Mouse (Mus musculus) liver, embryonic 12.5 days (tissue): ENCODE measurements around the gene Ldb3. TPM values are rescaled to one million over a fixed set of nuclear protein-coding genes. Genes with fewer than 3 reads are reported as not detected.
A peak's percentile ranks its signal among the peaks of the same experiment; 100 is the strongest.

Experiments used
- ATAC-seq: fragments of 200-750 bp; cut with Nextera tagmentation; 2 replicates; pipeline ENCODE4 v1.8.0; 2017; ENCODE audit warnings: moderate number of reproducible peaks, mild to moderate bottlenecking, moderate library complexity
- H3K27ac ChIP-seq: fragments of 300-500 bp; sonication (generic); 2 replicates; pipeline ENCODE4 v1.5.1; 2016; ENCODE audit warnings: mild to moderate bottlenecking
- H3K27me3 ChIP-seq: fragments of 300-500 bp; sonication (generic); replicated peaks from 2 replicates; pipeline ENCODE4 v1.6.1; 2016; ENCODE audit warnings: mild to moderate bottlenecking, moderate library complexity
- H3K36me3 ChIP-seq: fragments of 300-500 bp; sonication (generic); 2 replicates; pipeline ENCODE4 v1.6.1; 2016; ENCODE audit warnings: mild to moderate bottlenecking, moderate library complexity
- H3K4me1 ChIP-seq: fragments of 300-500 bp; sonication (generic); 2 replicates; pipeline ENCODE4 v1.6.1; 2016
- H3K4me2 ChIP-seq: fragments of 300-500 bp; sonication (generic); 2 replicates; pipeline ENCODE4 v1.6.1; 2016; ENCODE audit warnings: mild to moderate bottlenecking, moderate library complexity
- H3K4me3 ChIP-seq: fragments of 300-500 bp; sonication (generic); 2 replicates; pipeline ENCODE4 v1.5.1; 2016; ENCODE audit warnings: mild to moderate bottlenecking, moderate library complexity
- H3K9ac ChIP-seq: fragments of 300-500 bp; sonication (generic); 2 replicates; pipeline ENCODE4 v1.6.1; 2016; ENCODE audit warnings: mild to moderate bottlenecking, moderate library complexity
- H3K9me3 ChIP-seq: fragments of 300-500 bp; sonication (generic); replicated peaks from 2 replicates; pipeline ENCODE4 v1.6.1; 2016; ENCODE audit warnings: mild to moderate bottlenecking, moderate library complexity
- WGBS: fragments of 180-500 bp; shearing (Covaris S2); methylation state at CpG from one replicate; pipeline ENCODE4 v1.1.7; 2016; ENCODE audit not compliant: insufficient replicate concordance; 5-methylcytosine and 5-hydroxymethylcytosine counted together
- polyA plus RNA-seq: library from polyadenylated mRNA; unstranded; fragments of >200 nt; fragmentation: Nextera tagmentation; extraction: Ambion mirVana; gene quantifications from 2 replicates; pipeline ENCODE4 v1.2.1, GENCODE M21; 2016

The Ldb3 gene
- polyA plus RNA-seq, 1 experiment from 2014 or later: 0.17 TPM

- H3K36me3 ChIP-seq: no peaks in the 10 kb centered on the region
- H3K27ac ChIP-seq: no peak overlapping the region
- no peak for ATAC-seq
- no peaks in the 10 kb centered on the region for H3K9me3 ChIP-seq
- peaks cover 12% of the 10 kb centered on the region for H3K27me3 ChIP-seq
- H3K4me3 ChIP-seq: no peak overlapping the region
- no peak overlapping the region for H3K4me2 ChIP-seq
- 79% methylated on average over 8 of the region's 8 CpGs for WGBS
- peaks cover 17% of the 10 kb centered on the region for H3K4me1 ChIP-seq
- H3K9ac ChIP-seq: no peak overlapping the region
Measured at GRCm38 (mm10) chr14:34589185-34589713, 767 bp upstream of the Ldb3 start.

- Histone ChIP-seq H3K27me3 (no peaks in the 10 kb centered on the region; the same call in 1 of the 2 replicates), H3K27ac (no peak overlapping the region), H3K9me3 (no peaks in the 10 kb centered on the region), H3K4me3 (no peak overlapping the region), H3K36me3 (no peaks in the 10 kb centered on the region), H3K9ac (no peak overlapping the region), H3K4me2 (no peak overlapping the region), H3K4me1 (peaks cover 17% of the 10 kb centered on the region)
- 48% methylated on average over 5 of the region's 5 CpGs for WGBS
- no peak for ATAC-seq
Measured at GRCm38 (mm10) chr14:34588005-34588404, 477 bp downstream of the Ldb3 start.

- Histone ChIP-seq H3K27ac (no peak overlapping the region), H3K27me3 (no peaks in the 10 kb centered on the region; the same call in 1 of the 2 replicates), H3K9ac (no peak overlapping the region), H3K4me3 (no peak overlapping the region), H3K4me1 (peaks cover 17% of the 10 kb centered on the region), H3K9me3 (no peaks in the 10 kb centered on the region), H3K4me2 (no peak overlapping the region), H3K36me3 (no peaks in the 10 kb centered on the region)
- ATAC-seq: no peak
- 79% methylated on average over 3 of the region's 3 CpGs for WGBS
Measured at GRCm38 (mm10) chr14:34586871-34587270, 1.6 kb downstream of the Ldb3 start.

GRCm38 (mm10) chr14:34585358-34586105 lies 3.0 kb downstream of the Ldb3 start:
- peak; percentile 50 for ATAC-seq
- no peak overlapping the region for H3K4me2 ChIP-seq
- no peaks in the 10 kb centered on the region for H3K9me3 ChIP-seq
- WGBS: 54% methylated on average over 9 of the region's 9 CpGs
- H3K4me1 ChIP-seq: peaks cover 11% of the 10 kb centered on the region
- no peaks in the 10 kb centered on the region; the same call in 1 of the 2 replicates for H3K27me3 ChIP-seq
- H3K36me3 ChIP-seq: no peaks in the 10 kb centered on the region
- H3K9ac ChIP-seq: no peak overlapping the region
- H3K27ac ChIP-seq: no peak overlapping the region
- H3K4me3 ChIP-seq: no peak overlapping the region

- Histone ChIP-seq H3K9me3 (no peaks in the 10 kb centered on the region), H3K27ac (no peak overlapping the region), H3K9ac (no peak overlapping the region), H3K4me2 (no peak overlapping the region), H3K27me3 (no peaks in the 10 kb centered on the region), H3K4me1 (peaks cover 11% of the 10 kb centered on the region), H3K36me3 (no peaks in the 10 kb centered on the region), H3K4me3 (no peak overlapping the region)
- 49% methylated on average over 3 of the region's 3 CpGs for WGBS
- no peak for ATAC-seq
Measured at GRCm38 (mm10) chr14:34582740-34583427, 5.6 kb downstream of the Ldb3 start.

GRCm38 (mm10) chr14:34576858-34577257 lies 11.6 kb downstream of the Ldb3 start:
- H3K4me3 ChIP-seq: no peak overlapping the region
- WGBS: 73% methylated on average over 4 of the region's 4 CpGs
- H3K9ac ChIP-seq: no peak overlapping the region
- H3K27ac ChIP-seq: no peak overlapping the region
- H3K4me1 ChIP-seq: peaks cover 3% of the 10 kb centered on the region; the same call in 1 of the 2 replicates
- no peak overlapping the region for H3K4me2 ChIP-seq
- no peak for ATAC-seq
- H3K9me3 ChIP-seq: no peaks in the 10 kb centered on the region
- peaks cover 17% of the 10 kb centered on the region; the same call in 1 of the 2 replicates for H3K27me3 ChIP-seq
- no peaks in the 10 kb centered on the region for H3K36me3 ChIP-seq

GRCm38 (mm10) chr14:34574068-34574467 lies 14.4 kb downstream of the Ldb3 start:
- H3K27ac ChIP-seq: no peak overlapping the region
- H3K4me2 ChIP-seq: no peak overlapping the region
- H3K27me3 ChIP-seq: peaks cover 27% of the 10 kb centered on the region
- H3K4me1 ChIP-seq: peaks cover 3% of the 10 kb centered on the region; the same call in 1 of the 2 replicates
- H3K9ac ChIP-seq: no peak overlapping the region
- H3K9me3 ChIP-seq: no peaks in the 10 kb centered on the region
- ATAC-seq: no peak
- WGBS: 45% methylated on average over 2 of the region's 2 CpGs
- H3K36me3 ChIP-seq: no peaks in the 10 kb centered on the region
- no peak overlapping the region for H3K4me3 ChIP-seq

GRCm38 (mm10) chr14:34573348-34573913 lies 15.1 kb downstream of the Ldb3 start:
- peaks cover 3% of the 10 kb centered on the region; the same call in 1 of the 2 replicates for H3K4me1 ChIP-seq
- 63% methylated on average over 9 of the region's 9 CpGs for WGBS

GRCm38 (mm10) chr14:34571610-34572387 lies 16.7 kb downstream of the Ldb3 start:
- Histone ChIP-seq H3K9me3 (no peaks in the 10 kb centered on the region), H3K4me1 (peaks cover 3% of the 10 kb centered on the region; the same call in 1 of the 2 replicates), H3K27me3 (peaks cover 30% of the 10 kb centered on the region), H3K9ac (no peak overlapping the region), H3K4me2 (no peak overlapping the region), H3K36me3 (no peaks in the 10 kb centered on the region), H3K27ac (no peak overlapping the region), H3K4me3 (no peak overlapping the region)
- no peak for ATAC-seq
- WGBS: 72% methylated on average over 17 of the region's 17 CpGs

More at GRCm38 (mm10) chr14:34573348-34573913, 15.1 kb downstream of the Ldb3 start:
- no peak for ATAC-seq
- Histone ChIP-seq H3K36me3 (no peaks in the 10 kb centered on the region), H3K9ac (no peak overlapping the region), H3K4me2 (no peak overlapping the region), H3K4me3 (no peak overlapping the region), H3K27me3 (peaks cover 32% of the 10 kb centered on the region), H3K9me3 (no peaks in the 10 kb centered on the region), H3K27ac (no peak overlapping the region)

- H3K27ac ChIP-seq: no peak overlapping the region
- peaks cover 3% of the 10 kb centered on the region; the same call in 1 of the 2 replicates for H3K4me1 ChIP-seq
- H3K27me3 ChIP-seq: peaks cover 28% of the 10 kb centered on the region
- H3K4me3 ChIP-seq: no peak overlapping the region
- no peaks in the 10 kb centered on the region for H3K9me3 ChIP-seq
- H3K4me2 ChIP-seq: no peak overlapping the region
- H3K36me3 ChIP-seq: no peaks in the 10 kb centered on the region
- WGBS: 55% methylated on average over 4 of the region's 4 CpGs
- no peak overlapping the region for H3K9ac ChIP-seq
- no peak for ATAC-seq
Measured at GRCm38 (mm10) chr14:34570903-34571302, 17.6 kb downstream of the Ldb3 start.

- no peak overlapping the region for H3K4me3 ChIP-seq
- ATAC-seq: peak; percentile 48; the same call in 1 of the 2 replicates
- peak overlapping the region; percentile 45; the same call in 1 of the 2 replicates for H3K4me2 ChIP-seq
- H3K27me3 ChIP-seq: peaks cover 25% of the 10 kb centered on the region
- 1% methylated on average over 6 of the region's 6 CpGs for WGBS
- H3K9ac ChIP-seq: no peak overlapping the region
- H3K36me3 ChIP-seq: no peaks in the 10 kb centered on the region
- H3K27ac ChIP-seq: no peak overlapping the region
- H3K9me3 ChIP-seq: no peaks in the 10 kb centered on the region
- H3K4me1 ChIP-seq: peaks cover 3% of the 10 kb centered on the region; the same call in 1 of the 2 replicates
Measured at GRCm38 (mm10) chr14:34570294-34570693, 18.2 kb downstream of the Ldb3 start.
